Mouse (Mus musculus): ENCODE data around the gene Ephb6.
"Not testable (repeated sequence)": the region's sequence is repeated elsewhere in the genome, so short reads cannot be mapped to it uniquely, and the experiment has no call there.

The Ephb6 gene

DNA sequence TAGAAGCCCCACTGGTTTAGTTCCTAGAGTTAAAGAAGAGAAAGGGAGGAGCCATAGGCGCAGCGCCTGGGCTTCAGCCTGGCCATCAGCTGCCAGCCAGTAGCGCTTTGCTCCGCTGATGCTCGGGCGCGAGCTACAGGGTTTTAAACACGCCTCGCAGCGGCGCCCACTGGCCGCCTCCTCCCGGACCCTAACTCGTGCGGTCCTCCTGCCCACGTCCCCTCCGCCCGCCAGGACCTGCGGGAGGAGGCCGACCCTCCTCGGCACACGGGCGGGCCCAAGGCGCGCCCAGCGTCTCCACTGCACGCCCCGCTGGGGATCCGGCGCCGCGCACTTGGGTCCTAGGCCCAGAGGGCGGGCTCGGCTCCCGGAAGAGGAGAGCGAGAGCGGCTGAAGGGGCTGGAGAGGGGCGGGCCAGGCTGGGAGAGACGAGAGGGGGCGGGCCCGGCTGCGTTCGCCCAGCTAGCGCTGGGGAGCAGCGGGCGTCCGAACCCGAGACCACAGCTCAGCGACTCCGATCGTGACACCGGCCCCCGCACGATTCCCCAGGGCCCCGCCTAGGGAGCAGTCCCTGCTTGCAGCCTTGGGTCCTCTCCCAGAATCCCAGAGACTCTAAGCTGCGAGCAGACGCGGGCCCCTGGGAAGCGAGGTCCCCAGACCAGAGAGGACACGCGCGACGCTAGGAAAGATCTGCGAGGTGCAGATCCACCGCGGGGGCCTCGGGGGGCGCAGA is at the start of gene Ephb6:
Gene Ephb6, plus strand, starts transcription at position 422 of the 733 bp plus-strand sequence.
- peak in 1 of 2 experiments; percentile 50 for DNase-seq (ENCODE audit: low spot score in 2 of 2)

DNA sequence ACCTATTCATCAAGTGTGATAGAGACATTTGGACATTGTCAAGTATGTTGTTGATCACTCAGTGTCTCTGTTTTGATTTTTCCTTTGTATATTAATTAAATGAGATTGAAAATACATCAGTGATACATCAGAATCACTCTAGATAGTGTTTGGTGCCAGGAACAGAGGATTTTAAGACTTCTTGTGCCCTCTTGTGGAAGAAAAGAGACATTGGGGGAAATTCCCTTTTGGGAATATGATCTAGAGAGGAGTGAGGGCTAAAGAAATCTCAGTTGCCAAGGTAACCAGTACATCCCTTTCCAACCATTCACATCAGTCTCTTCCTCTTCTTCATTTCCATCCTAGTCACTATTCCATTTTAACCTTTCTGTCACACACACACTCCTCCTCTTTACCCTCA is 48.9 kb upstream of the Ephb6 start:
- DNase-seq (ENCODE audit: low spot score in 2 of 2), result no peak

DNA sequence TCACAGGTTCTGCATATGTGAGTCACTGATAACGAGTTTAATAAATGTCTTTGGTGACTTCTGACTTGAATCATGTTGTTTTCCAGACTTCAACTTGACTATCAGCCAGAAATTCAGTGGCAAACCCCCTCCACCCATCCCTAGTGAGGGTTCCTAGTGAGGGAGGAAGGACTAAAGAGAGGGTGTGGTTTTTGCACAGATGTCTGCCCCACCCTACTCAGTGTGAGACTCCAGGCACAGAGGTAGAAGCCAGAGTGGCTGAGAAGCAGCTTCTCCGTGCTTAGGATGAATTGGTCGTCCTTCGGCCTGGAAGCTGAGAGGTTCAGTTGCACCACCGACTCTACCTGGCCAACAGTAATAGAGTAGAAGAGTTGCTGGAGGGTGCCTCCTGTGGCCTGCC is 47.8 kb upstream of the Ephb6 start:
- DNase-seq (ENCODE audit: low spot score in 2 of 2), result no peak

DNA sequence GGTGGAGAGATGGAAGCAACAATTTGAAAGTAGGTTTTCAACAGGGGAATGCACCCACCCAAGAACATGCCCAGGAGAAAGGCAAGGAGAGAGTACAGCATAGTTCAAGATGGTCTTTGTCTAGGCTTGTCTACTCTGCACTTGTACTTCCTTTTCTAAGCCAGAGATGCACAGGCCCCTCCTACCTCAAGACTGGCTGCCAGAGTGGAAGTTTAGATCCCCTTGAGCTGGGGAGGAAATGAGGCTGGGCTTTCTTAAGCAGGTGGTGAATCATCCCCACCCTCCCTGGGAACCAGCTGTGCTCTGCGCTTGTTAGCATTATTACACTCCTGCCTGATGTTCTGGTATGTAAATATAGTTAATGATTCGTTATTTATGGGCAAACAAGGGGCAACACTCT is 47.0 kb upstream of the Ephb6 start:
- DNase-seq (ENCODE audit: low spot score in 2 of 2), result no peak

DNA sequence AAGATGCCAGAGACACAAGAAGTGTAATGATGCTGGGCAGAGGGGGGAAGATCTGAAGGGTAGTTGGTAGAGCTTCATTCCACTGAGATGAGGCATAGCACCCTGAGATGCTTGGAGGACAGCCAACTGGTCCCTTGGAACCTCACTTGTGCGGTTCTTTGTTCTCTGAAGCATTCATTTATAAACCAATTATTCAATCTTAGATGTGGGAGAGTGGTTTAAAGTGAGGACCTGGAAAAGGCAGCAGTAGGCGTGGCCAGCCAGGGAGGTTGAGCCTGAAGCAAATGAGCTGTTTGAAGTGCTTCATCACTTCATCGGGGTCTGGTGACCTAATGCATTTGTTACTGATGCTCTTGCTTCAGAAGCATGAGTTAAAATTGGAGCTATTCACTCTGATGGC is 46.0 kb upstream of the Ephb6 start:
- DNase-seq (ENCODE audit: low spot score in 2 of 2), result no peak

DNA sequence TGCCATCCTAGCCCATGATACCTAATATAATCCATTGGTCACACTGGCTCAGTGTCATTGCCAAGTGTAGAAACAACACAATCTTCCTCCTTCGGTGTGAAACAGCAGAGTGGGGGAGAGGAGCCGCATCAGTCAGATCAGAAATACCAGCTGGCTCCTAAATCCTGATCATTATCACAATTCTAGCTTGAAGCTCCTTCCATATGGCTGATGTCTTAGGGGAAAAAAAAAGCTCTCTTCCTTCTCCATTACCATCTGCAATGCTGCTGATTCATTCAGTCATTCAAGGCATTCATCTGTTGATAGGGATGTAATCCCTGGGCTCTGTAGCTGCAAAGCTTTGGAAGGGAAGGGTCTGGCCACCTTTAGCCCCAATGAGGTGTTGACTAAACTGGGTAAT is 45.0 kb upstream of the Ephb6 start:
- DNase-seq (ENCODE audit: low spot score in 2 of 2), result no peak

DNA sequence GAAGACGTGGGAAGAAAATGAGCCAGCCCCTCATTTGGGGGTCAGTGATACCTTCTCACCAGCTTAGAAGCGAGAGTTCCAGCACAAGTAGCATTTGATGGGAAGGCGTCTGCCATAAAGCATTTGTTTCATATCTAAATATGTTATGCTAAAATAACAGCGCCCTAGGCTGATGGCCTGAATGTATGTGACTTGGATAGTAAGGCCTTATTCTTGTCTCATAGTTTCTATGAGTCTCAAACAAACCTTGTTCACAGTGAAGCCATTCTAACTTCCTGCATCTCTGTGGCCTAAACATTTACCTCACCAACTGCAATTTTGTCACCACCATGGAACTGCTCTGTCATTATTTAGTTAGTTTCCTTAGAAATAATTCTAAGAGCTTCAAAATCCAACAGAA is 42.7 kb upstream of the Ephb6 start:
- DNase-seq (ENCODE audit: low spot score in 2 of 2), result no peak

DNA sequence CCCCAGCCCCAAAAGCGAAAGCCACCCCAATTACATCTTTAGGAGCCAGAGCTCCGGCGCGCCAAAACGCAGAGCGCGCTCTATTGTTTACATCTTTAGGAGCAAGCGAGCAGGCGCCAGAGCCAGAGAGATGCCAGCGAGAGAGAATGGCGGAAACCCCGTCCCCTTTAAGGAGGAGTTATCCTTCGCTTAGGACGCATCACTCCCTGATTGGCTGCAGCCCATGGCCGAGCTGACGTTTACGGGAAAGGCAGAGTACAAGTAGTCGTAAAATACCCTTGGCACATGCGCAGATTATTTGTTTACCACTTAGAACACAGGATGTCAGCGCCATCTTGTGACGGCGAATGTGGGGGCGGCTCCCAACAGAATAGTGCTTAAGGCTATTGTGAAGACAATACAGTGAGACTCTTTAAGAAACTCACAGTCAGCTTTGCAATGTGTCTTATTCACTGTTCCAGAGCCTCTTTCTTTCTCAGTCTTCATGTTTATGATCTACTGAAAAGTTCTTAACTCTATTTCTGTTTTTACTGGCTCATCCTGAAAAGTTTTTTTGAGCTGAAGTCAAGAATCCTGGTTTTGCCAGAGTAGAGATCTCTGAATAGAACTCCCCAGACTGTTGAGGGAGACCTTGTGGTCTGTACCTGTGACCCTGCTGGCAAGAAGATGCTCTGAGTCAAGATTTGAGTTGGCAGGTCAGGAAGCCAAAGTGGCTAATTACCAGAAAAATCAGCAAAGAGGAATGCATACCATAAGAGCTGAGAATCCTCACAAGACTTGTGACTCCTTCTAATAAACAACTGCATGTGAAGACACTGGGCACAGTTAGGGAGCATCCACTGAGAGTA is 42.0 kb upstream of the Ephb6 start:
- not testable (repeated sequence) for DNase-seq (ENCODE audit: low spot score in 2 of 2)

DNA sequence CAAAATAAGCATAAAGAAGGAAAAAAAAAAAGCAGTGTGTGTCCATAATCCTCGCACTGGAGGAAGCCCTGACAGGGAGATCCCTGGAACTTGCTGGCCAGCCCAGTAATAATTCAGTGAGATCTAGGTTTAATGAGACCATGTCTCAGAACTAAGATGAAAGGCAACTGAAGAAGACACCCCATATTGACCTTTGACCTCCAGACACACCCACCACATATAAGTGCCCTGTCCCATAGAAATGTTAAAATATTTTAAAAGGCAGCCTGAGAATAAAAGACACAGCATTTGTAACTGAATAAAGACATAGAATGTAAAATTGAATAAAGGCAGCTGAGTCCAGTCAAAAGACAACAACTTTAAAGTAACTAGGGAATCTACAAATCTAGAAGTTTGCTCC is 40.0 kb upstream of the Ephb6 start:
- DNase-seq (ENCODE audit: low spot score in 2 of 2), result no peak

DNA sequence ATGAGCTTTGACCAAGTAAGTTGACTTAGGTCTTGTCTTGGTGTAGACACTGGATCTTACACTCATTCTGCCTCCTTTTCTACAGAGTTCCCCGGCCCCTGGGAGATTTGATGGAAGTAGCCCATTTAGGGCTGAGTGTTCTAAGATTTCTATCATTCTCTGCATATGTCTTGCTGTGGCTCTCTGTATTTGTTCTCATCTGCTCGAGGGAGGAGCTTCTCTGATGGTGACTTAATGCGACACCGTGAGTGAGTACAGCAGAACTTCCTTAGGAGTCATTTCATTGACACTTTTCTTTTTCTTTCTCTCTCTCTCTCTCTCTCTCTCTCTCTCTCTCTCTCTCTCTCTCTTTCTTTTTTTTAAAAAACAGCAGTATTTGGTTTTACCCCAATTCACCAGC is 38.3 kb upstream of the Ephb6 start:
- DNase-seq (ENCODE audit: low spot score in 2 of 2), result no peak

DNA sequence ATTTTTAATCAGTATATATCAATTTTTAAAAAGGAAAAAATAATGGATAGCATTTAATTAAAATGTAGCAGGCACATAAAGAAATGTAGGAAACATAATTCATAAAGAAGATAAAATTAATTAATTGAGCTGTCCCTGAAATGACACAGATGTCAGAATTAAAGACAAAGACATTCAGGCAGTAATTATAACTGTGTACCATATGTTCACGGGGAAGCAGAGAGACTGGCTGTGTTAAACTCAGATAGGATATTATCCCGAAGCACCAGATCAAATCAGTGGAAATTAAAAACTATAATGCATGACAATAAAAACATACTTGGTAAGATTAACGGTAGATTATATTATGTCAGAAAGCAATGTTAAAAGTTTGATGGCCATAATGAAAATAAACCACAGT is 36.2 kb upstream of the Ephb6 start:
- DNase-seq (ENCODE audit: low spot score in 2 of 2), result no peak

DNA sequence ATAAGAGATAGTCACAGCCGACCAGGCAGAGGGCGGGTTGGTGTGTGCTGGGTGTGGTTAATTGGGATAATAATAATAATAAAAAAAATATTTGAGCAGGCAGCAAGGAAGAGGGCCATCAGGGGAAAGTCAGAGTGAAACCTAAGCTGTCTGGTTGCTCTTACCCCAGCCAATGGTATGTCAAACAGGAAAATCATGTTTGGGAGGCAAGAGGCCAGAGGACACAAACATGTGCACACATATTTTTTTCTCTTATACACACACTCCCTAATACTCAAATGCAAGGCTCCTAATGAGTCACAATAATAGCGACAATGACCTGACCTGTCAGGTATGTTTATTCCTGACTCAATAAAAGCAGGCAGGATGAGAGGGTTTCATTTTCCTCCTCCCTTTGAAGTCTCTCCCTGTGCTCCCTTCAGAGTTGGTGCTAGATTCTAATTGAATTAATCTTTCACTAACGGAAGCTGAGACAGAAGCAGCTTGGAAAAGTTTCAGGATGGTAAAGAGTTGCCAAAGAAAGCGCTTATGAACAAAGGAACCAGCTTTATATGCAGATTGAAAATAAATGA is 28.7 kb upstream of the Ephb6 start:
- no peak for DNase-seq (ENCODE audit: low spot score in 2 of 2)

DNA sequence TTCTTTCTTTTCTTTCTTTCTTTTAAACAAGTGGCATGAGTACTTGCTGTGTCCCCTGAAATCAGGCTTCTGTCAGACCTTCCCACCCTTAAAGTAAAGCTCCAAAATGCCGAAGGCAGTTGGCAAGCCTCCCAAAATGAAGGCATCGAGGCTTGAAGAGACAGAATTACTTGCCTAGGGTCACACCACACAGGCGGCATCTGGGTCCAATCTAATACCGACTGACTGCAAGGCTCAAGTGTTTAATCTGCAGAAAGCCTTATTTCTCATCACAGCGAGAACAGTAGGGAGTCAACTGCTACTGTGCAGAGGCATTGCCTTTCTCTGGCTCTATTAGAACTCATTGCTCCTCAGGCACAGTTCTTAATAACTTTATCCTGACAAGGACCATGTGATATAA is 28.0 kb upstream of the Ephb6 start:
- no peak for DNase-seq (ENCODE audit: low spot score in 2 of 2)

DNA sequence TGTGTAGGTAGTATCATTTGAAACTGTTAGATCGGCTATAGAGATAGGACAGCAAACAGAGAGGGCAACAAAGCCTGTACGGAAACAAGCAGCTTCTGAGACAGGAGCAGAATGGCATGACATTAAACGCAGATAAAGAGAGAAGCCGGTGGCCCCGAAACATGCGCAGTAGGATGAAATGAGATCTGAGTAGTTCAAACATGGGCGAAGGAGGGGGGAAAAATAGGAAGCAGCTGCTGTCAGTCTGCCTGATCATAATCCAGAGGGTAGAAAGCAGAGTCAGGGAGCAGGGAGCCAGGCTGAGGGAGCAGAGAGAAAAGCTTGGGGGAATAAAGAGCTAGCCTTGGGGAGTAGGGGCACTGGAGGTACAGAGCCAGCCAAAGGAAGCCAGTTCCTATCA is 24.0 kb upstream of the Ephb6 start:
- no peak for DNase-seq (ENCODE audit: low spot score in 2 of 2)

DNA sequence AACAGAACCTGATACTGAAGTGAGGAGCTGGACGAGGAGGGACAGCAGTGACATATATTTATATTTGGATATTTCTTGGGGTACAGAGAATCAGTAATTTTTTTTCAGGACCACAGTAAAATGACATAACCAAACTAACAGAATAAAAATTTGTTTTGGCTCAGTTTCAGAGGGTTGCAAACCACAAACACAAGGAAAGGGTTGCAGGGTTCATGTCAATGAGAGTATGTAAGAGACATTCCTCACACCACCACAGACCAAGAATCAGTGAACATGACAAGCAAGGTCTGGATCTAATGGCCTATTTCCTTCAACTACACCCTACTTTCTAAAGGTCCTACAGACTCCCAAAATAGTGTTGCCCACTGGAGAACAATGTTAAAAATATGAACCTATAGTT is 23.1 kb upstream of the Ephb6 start:
- DNase-seq (ENCODE audit: low spot score in 2 of 2), result no peak

DNA sequence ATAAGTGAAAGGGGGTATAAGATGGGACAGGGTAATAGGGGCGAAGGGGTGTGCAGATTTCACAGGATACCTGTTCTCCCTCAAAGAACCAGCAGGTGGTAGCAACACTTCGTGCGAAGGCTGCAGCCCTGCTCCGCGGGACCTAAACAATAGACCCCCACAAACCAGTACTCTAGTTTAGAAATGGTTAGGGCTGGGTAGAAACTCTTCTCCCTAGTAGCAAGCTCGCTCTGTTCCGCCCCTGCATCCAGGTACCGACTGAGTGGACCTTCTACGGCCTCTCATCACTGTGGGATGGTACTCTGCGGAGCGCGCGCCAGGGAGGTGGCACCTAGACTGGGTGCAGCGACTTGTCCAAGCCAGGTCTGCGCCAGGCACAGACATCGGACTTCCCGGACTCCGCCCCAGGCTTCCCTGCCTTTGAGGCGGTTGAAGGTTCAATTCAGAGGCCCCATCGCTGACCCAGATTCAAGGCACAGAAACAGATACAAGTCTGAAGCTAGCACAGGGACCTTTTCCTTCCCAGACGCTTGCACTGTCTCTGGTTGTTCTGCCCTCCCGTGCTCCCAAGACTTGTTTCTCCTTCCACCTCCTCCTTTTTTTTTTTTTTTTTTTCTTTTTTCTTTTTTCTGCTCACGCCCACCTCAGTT is 756 bp upstream of the Ephb6 start:
- DNase-seq (ENCODE audit: low spot score in 2 of 2), result peak in 1 of 2 experiments; percentile 51

DNA sequence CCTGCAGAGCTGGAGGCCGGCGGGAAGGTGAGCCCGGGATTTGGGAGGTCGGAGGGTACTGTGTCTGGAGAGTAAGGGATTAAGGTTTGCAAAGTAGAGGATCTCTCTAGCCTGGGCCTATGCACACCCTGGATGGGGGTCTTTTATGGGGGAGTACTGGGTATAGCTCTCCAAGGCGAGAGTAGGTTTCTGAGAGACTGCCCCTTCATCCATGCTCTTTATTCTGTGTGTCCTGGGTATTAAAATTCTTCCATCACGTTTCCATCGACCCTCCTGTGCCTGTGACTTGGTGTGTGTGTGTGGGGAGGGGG is 467 bp downstream of the Ephb6 start:
- DNase-seq (ENCODE audit: low spot score in 2 of 2), result no peak

DNA sequence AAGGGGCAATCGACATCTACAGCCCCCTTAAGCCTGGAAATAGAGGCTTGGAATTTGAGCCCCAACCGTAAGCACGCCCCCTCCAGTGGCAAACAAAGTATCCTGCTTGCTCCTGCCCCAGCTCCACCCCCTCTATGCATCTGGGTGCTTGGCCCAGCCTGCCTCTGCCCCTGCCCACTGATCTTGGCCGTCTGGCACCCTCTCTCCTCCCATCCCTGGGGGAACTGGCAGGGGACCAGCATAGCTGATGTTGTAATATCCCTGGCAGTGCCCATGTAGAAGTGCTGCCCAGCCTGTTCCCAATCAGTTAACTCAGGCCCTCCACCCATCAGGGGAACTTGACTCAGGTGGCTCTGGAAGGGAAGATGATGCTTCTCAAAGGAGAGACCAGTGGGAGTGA is 932 bp downstream of the Ephb6 start:
- DNase-seq (ENCODE audit: low spot score in 2 of 2), result no peak

DNA sequence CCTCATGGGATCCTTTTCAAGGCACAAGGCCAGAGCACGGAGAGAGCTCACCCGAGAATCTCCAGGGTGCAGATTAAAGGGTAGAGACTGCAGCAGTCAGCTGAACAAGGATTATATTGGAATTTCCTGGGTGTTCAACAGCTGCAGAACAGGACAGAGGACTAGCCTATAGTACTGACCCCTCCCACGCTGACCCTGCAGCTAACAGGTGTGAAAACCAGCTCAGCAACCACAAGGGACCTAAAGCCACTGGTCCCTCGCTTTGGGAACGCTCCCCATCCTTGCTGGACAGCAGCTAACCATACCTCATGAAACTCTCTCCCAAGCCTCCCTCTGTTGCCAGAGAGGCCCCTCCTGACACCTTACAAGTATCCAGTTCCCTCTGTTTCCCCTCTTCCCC is 2.4 kb downstream of the Ephb6 start:
- DNase-seq (ENCODE audit: low spot score in 2 of 2), result no peak

DNA sequence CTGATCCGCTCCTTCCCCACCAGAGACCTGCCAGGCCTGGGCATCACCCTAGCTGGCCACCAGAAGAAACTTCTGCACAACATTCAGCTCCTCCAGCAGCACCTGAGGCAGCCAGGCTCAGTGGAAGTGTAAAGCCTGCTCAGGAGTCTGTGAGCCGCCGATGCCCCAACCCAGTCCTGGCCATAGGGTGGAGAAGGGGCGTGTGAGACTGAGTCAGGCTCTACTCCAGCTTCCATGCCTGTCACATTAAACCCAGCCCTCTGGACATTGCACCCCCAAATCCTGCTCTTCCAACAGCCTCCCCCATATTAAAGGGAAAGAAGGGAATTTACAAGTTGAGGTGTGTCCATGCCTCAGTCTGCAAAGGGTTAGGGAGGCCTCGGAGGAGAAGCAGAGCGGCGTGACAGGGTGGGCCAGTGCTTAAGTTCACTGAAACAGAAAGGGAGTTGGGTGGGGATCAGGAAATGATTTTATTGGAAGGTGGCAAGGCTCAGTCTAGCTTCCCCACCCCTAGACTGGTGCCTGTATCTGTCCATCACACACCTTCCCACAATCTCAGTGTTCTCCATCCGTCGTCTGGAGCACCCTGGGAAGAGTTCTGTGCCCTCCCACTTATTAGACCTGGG is 15.0 kb downstream of the Ephb6 start:
- DNase-seq (ENCODE audit: low spot score in 2 of 2), result no peak

DNA sequence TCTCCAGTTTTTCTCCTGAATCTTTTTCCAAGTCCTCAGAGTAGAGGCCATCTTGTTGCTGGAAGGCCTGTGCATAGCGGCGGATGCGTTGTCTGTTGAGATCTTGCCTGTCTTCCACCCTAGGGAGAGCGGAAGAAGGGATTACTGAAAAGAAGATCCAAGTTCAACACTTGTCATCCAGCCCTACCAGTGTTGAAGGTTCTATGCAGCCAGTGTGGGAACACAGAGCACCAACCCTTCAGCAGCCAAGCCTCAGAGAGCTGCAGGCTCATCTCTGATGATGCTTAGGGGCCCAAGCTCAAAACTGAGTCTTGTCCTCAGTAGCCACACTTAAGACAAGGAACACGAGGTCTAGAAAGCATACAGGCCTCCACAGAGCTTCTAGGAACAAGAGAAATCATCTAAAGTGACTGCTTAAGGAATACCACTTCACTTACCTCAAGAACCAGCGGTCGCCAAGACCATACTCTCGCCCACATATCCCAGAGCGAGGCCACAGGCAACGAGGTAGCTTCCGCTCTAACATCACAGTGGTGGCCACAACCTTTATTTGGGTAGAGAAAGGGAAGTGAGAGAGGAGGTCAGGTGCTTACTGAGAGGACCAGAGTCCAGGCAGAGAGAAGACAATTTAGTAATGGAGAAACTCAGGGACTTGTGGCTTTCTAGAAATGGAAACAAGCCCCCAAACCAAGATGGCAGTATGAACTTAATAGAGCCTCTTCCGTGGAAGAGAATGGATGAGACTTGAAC is 16.1 kb downstream of the Ephb6 start:
- DNase-seq (ENCODE audit: low spot score in 2 of 2), result no peak
